Mouse (Mus musculus): ENCODE data around the gene Atf7. TPM values are rescaled to one million over a fixed set of nuclear protein-coding genes. Genes with fewer than 3 reads are reported as not detected.

Atf7 gene
- polyA plus RNA-seq, 1 experiment from 2014 or later: 46.2 TPM

DNA sequence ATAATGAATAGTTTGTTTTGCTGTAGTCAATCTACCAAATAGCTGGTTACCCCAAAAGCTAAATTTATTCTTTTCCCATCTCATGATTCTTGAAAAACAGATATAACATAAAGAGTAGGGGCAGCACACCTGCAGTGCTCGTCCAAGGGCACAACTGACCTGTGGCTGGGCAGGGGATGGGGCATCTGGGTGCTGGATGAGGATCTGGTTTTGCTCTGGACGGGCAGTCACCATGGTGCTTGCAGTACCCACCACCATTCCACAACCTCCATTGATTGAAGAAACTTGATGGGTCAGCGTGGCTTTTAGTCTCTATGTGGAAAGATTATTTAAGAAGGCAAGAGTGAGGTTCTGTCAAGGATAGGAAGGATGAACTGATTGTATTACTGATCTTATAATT, 79.0 kb downstream of the Atf7 start:
- Histone ChIP-seq H3K4me3 (no peak overlapping the region), H3K36me3 (peaks cover 76% of the 10 kb centered on the region), H3K9me3 (no peaks in the 10 kb centered on the region), H3K4me1 (no peaks in the 10 kb centered on the region), H3K27ac (no peak overlapping the region), H3K9ac (no peak overlapping the region), H3K27me3 (no peaks in the 10 kb centered on the region), H3K4me2 (no peak overlapping the region)
- WGBS: 92% methylated on average over 3 of the region's 3 CpGs
- ATAC-seq (ENCODE audit: insufficient number of reproducible peaks, insufficient read depth, low FRiP score, low TSS enrichment, low read depth): no peak

DNA sequence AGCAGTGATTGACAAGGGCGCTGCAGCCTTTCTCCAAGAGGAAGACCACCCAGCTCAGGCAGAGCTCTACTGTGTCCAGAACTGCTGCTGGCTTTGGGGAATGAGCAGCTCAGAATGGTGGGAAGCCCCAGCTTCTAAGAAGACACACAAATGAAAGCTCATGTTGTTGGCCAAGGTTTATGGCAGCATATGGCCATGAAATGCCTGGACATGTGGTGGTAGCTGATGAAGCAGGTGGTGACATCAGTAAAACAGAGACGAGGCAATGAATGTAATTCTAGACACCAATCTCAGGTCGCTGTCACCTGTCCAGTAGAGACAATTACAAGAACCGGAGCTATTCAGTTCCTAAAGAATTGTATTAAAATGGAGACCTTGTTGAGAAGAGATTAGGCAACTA, 80.5 kb downstream of the Atf7 start:
- H3K9ac ChIP-seq: no peak overlapping the region
- H3K27ac ChIP-seq: no peak overlapping the region
- WGBS: 86% methylated on average over 4 of the region's 4 CpGs
- peaks cover 78% of the 10 kb centered on the region for H3K36me3 ChIP-seq
- H3K4me3 ChIP-seq: no peak overlapping the region
- no peaks in the 10 kb centered on the region for H3K4me1 ChIP-seq
- no peaks in the 10 kb centered on the region for H3K27me3 ChIP-seq
- H3K9me3 ChIP-seq: no peaks in the 10 kb centered on the region
- H3K4me2 ChIP-seq: no peak overlapping the region
- no peak for ATAC-seq (ENCODE audit: insufficient number of reproducible peaks, insufficient read depth, low FRiP score, low TSS enrichment, low read depth)

- no peak overlapping the region for H3K4me3 ChIP-seq
- WGBS: 97% methylated on average over 7 of the region's 7 CpGs
- H3K27ac ChIP-seq: no peak overlapping the region
- H3K36me3 ChIP-seq: peaks cover 79% of the 10 kb centered on the region
- H3K4me1 ChIP-seq: no peaks in the 10 kb centered on the region
- no peak for ATAC-seq (ENCODE audit: insufficient number of reproducible peaks, insufficient read depth, low FRiP score, low TSS enrichment, low read depth)
- H3K27me3 ChIP-seq: no peaks in the 10 kb centered on the region
- H3K9ac ChIP-seq: no peak overlapping the region
- no peaks in the 10 kb centered on the region for H3K9me3 ChIP-seq
- H3K4me2 ChIP-seq: no peak overlapping the region
These were observed 91.3 kb downstream of the Atf7 start for GRCm38 (mm10) chr15:102533926-102534325.

- H3K27ac ChIP-seq: no peak overlapping the region
- H3K9me3 ChIP-seq: no peaks in the 10 kb centered on the region
- H3K4me3 ChIP-seq: no peak overlapping the region
- no peaks in the 10 kb centered on the region for H3K4me1 ChIP-seq
- no peak for ATAC-seq (ENCODE audit: insufficient number of reproducible peaks, insufficient read depth, low FRiP score, low TSS enrichment, low read depth)
- peaks cover 88% of the 10 kb centered on the region for H3K36me3 ChIP-seq
- no peak overlapping the region for H3K4me2 ChIP-seq
- H3K27me3 ChIP-seq: no peaks in the 10 kb centered on the region
- H3K9ac ChIP-seq: no peak overlapping the region
- 92% methylated on average over 3 of the region's 3 CpGs for WGBS
These were observed 93.0 kb downstream of the Atf7 start for GRCm38 (mm10) chr15:102532106-102532900.

DNA sequence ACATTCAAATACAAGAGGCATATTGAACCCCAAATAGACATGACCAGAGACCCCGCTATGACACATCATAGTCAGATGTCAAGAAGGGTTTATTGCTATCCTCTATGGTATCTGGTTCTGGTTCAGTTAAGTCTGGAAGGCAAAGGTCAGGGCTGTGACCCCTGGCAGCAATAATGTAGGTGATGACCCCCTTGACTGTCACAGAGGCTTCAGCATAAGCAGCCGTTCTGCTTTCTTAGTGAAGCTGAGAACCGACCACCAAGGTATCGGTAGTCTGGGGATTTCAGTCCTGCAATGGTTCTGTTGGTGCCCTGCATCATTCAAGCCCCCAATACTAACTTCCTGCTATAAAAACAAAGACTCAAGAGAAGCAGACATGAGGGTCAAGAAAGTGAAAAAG, 93.7 kb downstream of the Atf7 start:
- Histone ChIP-seq H3K27ac (no peak overlapping the region), H3K36me3 (peaks cover 82% of the 10 kb centered on the region), H3K4me2 (no peak overlapping the region), H3K9ac (no peak overlapping the region), H3K27me3 (no peaks in the 10 kb centered on the region), H3K4me1 (no peaks in the 10 kb centered on the region), H3K9me3 (no peaks in the 10 kb centered on the region), H3K4me3 (no peak overlapping the region)
- no peak for ATAC-seq (ENCODE audit: insufficient number of reproducible peaks, insufficient read depth, low FRiP score, low TSS enrichment, low read depth)
- 86% methylated on average over 4 of the region's 4 CpGs for WGBS

GRCm38 (mm10) chr15:102530566-102530965, 94.7 kb downstream of the Atf7 start:
- WGBS: 82% methylated on average over 4 of the region's 4 CpGs
- Histone ChIP-seq H3K4me1 (no peaks in the 10 kb centered on the region), H3K4me2 (no peak overlapping the region), H3K9me3 (no peaks in the 10 kb centered on the region), H3K9ac (no peak overlapping the region), H3K36me3 (peaks cover 76% of the 10 kb centered on the region), H3K27ac (no peak overlapping the region), H3K4me3 (no peak overlapping the region), H3K27me3 (no peaks in the 10 kb centered on the region)
- no peak for ATAC-seq (ENCODE audit: insufficient number of reproducible peaks, insufficient read depth, low FRiP score, low TSS enrichment, low read depth)

- ATAC-seq (ENCODE audit: insufficient number of reproducible peaks, insufficient read depth, low FRiP score, low TSS enrichment, low read depth): no peak
- H3K9ac ChIP-seq: no peak overlapping the region
- peaks cover 75% of the 10 kb centered on the region for H3K36me3 ChIP-seq
- no peak overlapping the region for H3K27ac ChIP-seq
- no peaks in the 10 kb centered on the region for H3K27me3 ChIP-seq
- no peak overlapping the region for H3K4me2 ChIP-seq
- 92% methylated on average over 1 of the region's 1 CpGs for WGBS
- no peaks in the 10 kb centered on the region for H3K9me3 ChIP-seq
- no peak overlapping the region for H3K4me3 ChIP-seq
- H3K4me1 ChIP-seq: no peaks in the 10 kb centered on the region
These were observed 96.9 kb downstream of the Atf7 start for GRCm38 (mm10) chr15:102528396-102528795.

GRCm38 (mm10) chr15:102527936-102528335, 97.3 kb downstream of the Atf7 start:
- 71% methylated on average over 3 of the region's 3 CpGs for WGBS
- Histone ChIP-seq H3K4me2 (no peak overlapping the region), H3K36me3 (peaks cover 73% of the 10 kb centered on the region), H3K4me1 (no peaks in the 10 kb centered on the region), H3K9ac (no peak overlapping the region), H3K4me3 (no peak overlapping the region), H3K27ac (no peak overlapping the region), H3K9me3 (no peaks in the 10 kb centered on the region), H3K27me3 (no peaks in the 10 kb centered on the region)
- ATAC-seq (ENCODE audit: insufficient number of reproducible peaks, insufficient read depth, low FRiP score, low TSS enrichment, low read depth): no peak

DNA sequence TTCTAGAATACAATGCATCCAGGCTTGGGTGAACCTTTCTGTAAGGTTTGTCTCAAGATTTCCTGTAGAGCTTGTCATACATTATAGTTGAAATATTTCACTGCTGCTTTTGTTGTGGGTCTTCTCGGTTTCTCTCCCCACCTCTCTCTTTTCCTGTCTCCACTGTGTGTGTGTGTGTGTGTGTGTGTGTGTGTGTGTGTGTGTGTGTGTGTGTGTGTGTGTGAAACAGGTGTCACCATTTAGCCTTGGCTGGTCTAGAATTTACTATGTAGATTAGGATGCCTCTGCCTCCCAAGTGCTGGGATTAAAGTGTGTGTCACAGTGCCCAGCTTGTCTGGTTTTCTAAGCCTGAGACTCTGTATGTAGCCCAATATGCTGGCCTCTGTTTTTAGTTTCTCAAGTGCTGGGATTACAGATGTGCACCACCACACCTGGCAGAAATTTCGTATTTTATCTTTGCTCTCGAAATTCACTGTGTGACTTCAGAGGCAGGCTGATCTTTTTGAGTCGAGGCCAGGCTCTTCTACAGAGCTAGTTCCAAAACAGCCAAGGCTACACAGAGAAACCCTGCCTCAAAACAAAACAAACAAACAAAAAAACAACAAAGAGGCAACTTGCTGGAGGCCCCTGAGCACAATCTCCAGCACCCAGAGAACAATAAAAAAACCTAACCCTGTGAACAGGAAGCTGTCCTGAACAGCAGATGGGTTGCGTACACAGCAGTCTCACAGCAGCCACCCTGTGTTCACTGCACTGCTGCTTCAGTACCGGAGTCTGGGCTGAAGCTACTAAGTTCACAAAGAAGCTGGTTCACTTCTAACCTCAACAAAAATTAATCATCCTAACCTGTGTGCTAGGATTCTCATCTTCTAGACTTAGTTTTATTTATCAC, 98.9 kb downstream of the Atf7 start:
- WGBS: 86% methylated on average over 6 of the region's 6 CpGs
- Histone ChIP-seq H3K4me3 (no peak overlapping the region), H3K4me2 (no peak overlapping the region), H3K4me1 (no peaks in the 10 kb centered on the region), H3K9me3 (no peaks in the 10 kb centered on the region), H3K27me3 (no peaks in the 10 kb centered on the region), H3K36me3 (peaks cover 73% of the 10 kb centered on the region), H3K27ac (no peak overlapping the region), H3K9ac (no peak overlapping the region)
- ATAC-seq (ENCODE audit: insufficient number of reproducible peaks, insufficient read depth, low FRiP score, low TSS enrichment, low read depth): no peak

- H3K27me3 ChIP-seq: no peaks in the 10 kb centered on the region
- no peak within 1 kb of the TSS for H3K4me3 ChIP-seq
- H3K9me3 ChIP-seq: no peaks in the 10 kb centered on the region
- 8% methylated on average over 3 of the region's 3 CpGs for WGBS
- no peak for ATAC-seq (ENCODE audit: insufficient number of reproducible peaks, insufficient read depth, low FRiP score, low TSS enrichment, low read depth)
- peak within 1 kb of the TSS; percentile 36; the same call in 1 of the 2 replicates for H3K9ac ChIP-seq
- H3K4me1 ChIP-seq: no peaks in the 10 kb centered on the region
- peak within 1 kb of the TSS; percentile 8; the same call in 1 of the 2 replicates for H3K27ac ChIP-seq
- peaks cover 72% of the 10 kb centered on the region for H3K36me3 ChIP-seq
- no peak within 1 kb of the TSS for H3K4me2 ChIP-seq
These were observed 100.3 kb downstream of the Atf7 start, which contains the start of gene Npff for GRCm38 (mm10) chr15:102524892-102525485. Npff (minus strand) TSS chr15:102524942.

- H3K27ac ChIP-seq: no peak overlapping the region
These were observed 103.8 kb downstream of the Atf7 start for GRCm38 (mm10) chr15:102521480-102521879.

More at GRCm38 (mm10) chr15:102521480-102521879, 103.8 kb downstream of the Atf7 start:
- Histone ChIP-seq H3K36me3 (peaks cover 45% of the 10 kb centered on the region), H3K4me1 (peaks cover 9% of the 10 kb centered on the region), H3K4me2 (no peak overlapping the region), H3K9me3 (no peaks in the 10 kb centered on the region), H3K4me3 (no peak overlapping the region), H3K9ac (no peak overlapping the region), H3K27me3 (no peaks in the 10 kb centered on the region)
- WGBS: 89% methylated on average over 4 of the region's 4 CpGs
- no peak for ATAC-seq (ENCODE audit: insufficient number of reproducible peaks, insufficient read depth, low FRiP score, low TSS enrichment, low read depth)

All from embryonic facial prominence, embryonic 13.5 days (tissue).